Mouse (Mus musculus) naive thymus-derived CD4-positive, alpha-beta T cell, adult 2 months (primary cell): ENCODE measurements around the gene Catsperg1.

ENCODE experiments used
- DNase-seq: peaks from one replicate; pipeline ENCODE4 v3.0.0-alpha.2; 2011; ENCODE audit warnings: low read depth

Gene Catsperg1

DNA sequence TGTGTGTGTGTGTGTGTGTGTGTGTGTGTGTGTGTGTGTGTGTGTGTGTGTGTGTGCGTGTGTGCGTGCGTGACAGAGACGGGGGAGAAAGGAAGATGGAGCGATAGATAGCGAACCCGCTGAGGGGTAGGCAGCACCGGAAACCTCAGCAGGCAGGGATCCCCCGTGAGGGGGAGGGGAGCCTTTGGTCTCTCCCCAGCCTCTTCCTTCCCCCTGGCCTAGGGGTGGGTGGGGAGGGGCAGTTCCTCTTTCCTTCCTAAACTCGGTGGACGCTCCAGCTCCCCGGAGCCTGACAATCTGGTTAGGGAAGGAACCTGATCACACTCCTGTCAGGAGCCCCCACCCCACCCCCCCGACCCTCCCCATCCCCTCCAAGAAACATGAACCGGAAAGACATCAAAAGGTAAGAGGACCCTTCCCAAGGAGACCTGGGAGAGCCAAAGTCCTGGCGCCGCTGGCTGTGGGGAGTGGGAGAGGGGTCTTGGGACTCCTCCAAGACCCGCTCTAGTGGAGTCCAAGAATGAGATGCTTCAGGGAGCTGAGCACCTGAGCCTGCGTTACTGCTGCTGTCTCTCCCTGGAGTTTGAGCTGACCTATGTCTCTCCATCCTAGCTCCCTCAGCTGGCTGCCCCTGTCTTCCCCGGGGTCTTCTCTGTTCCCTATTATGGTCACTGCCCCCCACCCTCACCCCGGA lies 79.0 kb downstream of the Catsperg1 start, which contains the start of gene Rasgrp4:
Gene Rasgrp4 (plus strand): TSS at position 159 of the 694 bp plus-strand sequence.
- DNase-seq, result peak; percentile 88

DNA sequence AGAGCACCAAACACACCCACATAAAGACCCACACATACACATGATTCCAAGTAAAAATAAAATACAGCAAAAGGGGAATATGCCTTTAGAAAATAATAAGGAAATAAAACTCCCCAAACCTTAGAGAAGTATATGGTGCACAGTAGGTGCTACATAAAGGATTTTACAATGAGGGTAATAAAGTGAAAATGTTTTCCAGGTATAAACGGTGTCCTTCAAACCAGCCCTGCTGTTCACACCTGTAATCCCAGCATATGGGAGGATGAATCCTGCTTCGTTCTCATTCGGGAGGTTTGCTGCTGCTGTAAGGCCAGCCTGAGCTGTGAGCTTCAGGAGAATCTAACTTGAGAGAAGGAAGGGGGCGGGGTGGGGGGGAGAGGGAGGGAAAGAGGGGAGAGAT lies 79.6 kb downstream of the Catsperg1 start:
- DNase-seq, result no peak
